Mouse (Mus musculus) heart, postnatal 0 days (tissue): ENCODE results near the gene Bcl2l2. TPM values are rescaled to one million over a fixed set of nuclear protein-coding genes. Genes with fewer than 3 reads are reported as not detected.

Experiments used
- ATAC-seq: fragments of 200-750 bp; cut with Nextera tagmentation; 2 replicates; pipeline ENCODE4 v1.8.0; 2017; ENCODE audit warnings: low read depth, moderate number of reproducible peaks, moderate library complexity; ENCODE audit not compliant: insufficient read depth
- DNase-seq: peaks from one replicate; pipeline ENCODE4 v3.0.0-alpha.2; 2016; ENCODE audit warnings: low spot score
- H3K27ac ChIP-seq: fragments of 300-500 bp; sonication (generic); 2 replicates; pipeline ENCODE4 v1.5.1; 2014; ENCODE audit warnings: low read depth, mild to moderate bottlenecking
- H3K27me3 ChIP-seq: fragments of 300-500 bp; sonication (generic); 2 replicates; pipeline ENCODE4 v1.6.1; 2014; ENCODE audit warnings: low read length, mixed read lengths; ENCODE audit not compliant: control insufficient read depth, insufficient read depth
- H3K36me3 ChIP-seq: fragments of 300-500 bp; sonication (generic); replicated peaks from 2 replicates; pipeline ENCODE4 v1.6.1; 2014; ENCODE audit warnings: low read length, mixed read lengths; ENCODE audit not compliant: control insufficient read depth, insufficient read depth
- H3K4me1 ChIP-seq: fragments of 300-500 bp; sonication (generic); 2 replicates; pipeline ENCODE4 v1.6.1; 2014; ENCODE audit warnings: antibody characterized with exemption; ENCODE audit not compliant: control insufficient read depth, insufficient read depth
- H3K4me2 ChIP-seq: fragments of 300-500 bp; sonication (generic); 2 replicates; pipeline ENCODE4 v1.6.1; 2014; ENCODE audit warnings: low read depth, mild to moderate bottlenecking, low read length, moderate library complexity
- H3K4me3 ChIP-seq: fragments of 300-500 bp; sonication (generic); 2 replicates; pipeline ENCODE4 v1.5.1; 2014; ENCODE audit warnings: low read depth, low read length
- H3K9ac ChIP-seq: fragments of 300-500 bp; sonication (generic); replicated peaks from 2 replicates; pipeline ENCODE4 v1.6.1; 2014; ENCODE audit warnings: low read depth, low read length, mixed read lengths
- H3K9me3 ChIP-seq: fragments of 300-500 bp; sonication (generic); replicated peaks from 2 replicates; pipeline ENCODE4 v1.6.1; 2016; ENCODE audit warnings: low read length; ENCODE audit not compliant: control insufficient read depth
- CTCF ChIP-seq: IDR thresholded peaks from 2 replicates; pipeline ENCODE4 v1.5.1; 2016; ENCODE audit warnings: antibody characterized with exemption, control low read depth, low read depth
- EP300 ChIP-seq: IDR thresholded peaks from 2 replicates; pipeline ENCODE4 v1.6.1; 2016; ENCODE audit warnings: antibody characterized with exemption, low read depth
- WGBS: fragments of 180-500 bp; shearing (Covaris S2); extraction: QIAGEN DNeasy Blood & Tissue Kit; methylation state at CpG from one replicate; pipeline ENCODE4 v1.1.7; 2014; 5-methylcytosine and 5-hydroxymethylcytosine counted together
- polyA plus RNA-seq: library from polyadenylated mRNA; unstranded; fragments of >200 nt; fragmentation: Nextera tagmentation; extraction: Ambion mirVana; gene quantifications from 2 replicates; pipeline ENCODE4 v1.2.1, GENCODE M21; 2015
- total RNA-seq: library from RNA; depleted of rRNA; stranded (reverse); fragments of >200 nt; gene quantifications from 2 replicates; pipeline ENCODE4 v1.2.3, GENCODE M21; 2014; ENCODE audit warnings: low replicate concordance

Gene Bcl2l2
- total and polyA plus RNA-seq, 2 experiments from 2014 or later = 3.3 to 20.6 TPM

GRCm38 (mm10) chr14:54860511-54860910 is 22.7 kb upstream of the Bcl2l2 start:
- DNase-seq (peak; percentile 37), ATAC-seq (no peak)
- WGBS = 30% methylated on average over 2 of the region's 2 CpGs
- Histone ChIP-seq H3K9ac (no peak overlapping the region), H3K27me3 (no peaks in the 10 kb centered on the region), H3K4me1 (no peaks in the 10 kb centered on the region; the same call in 1 of the 2 replicates), H3K36me3 (peaks cover 19% of the 10 kb centered on the region), H3K4me3 (no peak overlapping the region), H3K27ac (no peak overlapping the region), H3K4me2 (no peak overlapping the region), H3K9me3 (no peaks in the 10 kb centered on the region)
- no peak for TF ChIP-seq EP300
- peak; percentile 73 for TF ChIP-seq CTCF

GRCm38 (mm10) chr14:54863501-54864312 is 19.5 kb upstream of the Bcl2l2 start:
- TF ChIP-seq CTCF = no peak
- no peak for TF ChIP-seq EP300
- under 1% methylated on average over 48 of the region's 56 CpGs for WGBS
- Histone ChIP-seq H3K27ac (peak overlapping the region; percentile 67; the same call in 1 of the 2 replicates), H3K9me3 (no peaks in the 10 kb centered on the region), H3K4me3 (peak overlapping the region; percentile 66), H3K36me3 (no peaks in the 10 kb centered on the region), H3K4me2 (peak overlapping the region; percentile 82), H3K4me1 (no peaks in the 10 kb centered on the region; the same call in 1 of the 2 replicates), H3K9ac (peak overlapping the region; percentile 62), H3K27me3 (no peaks in the 10 kb centered on the region)
- DNase-seq (peak; percentile 93), ATAC-seq (peak; percentile 100)

GRCm38 (mm10) chr14:54864313-54865036 is 18.7 kb upstream of the Bcl2l2 start:
- TF ChIP-seq CTCF (no peak), EP300 (no peak)
- Histone ChIP-seq H3K4me3 (peak overlapping the region; percentile 66), H3K9ac (peak overlapping the region; percentile 51), H3K36me3 (no peaks in the 10 kb centered on the region), H3K27me3 (no peaks in the 10 kb centered on the region), H3K4me1 (no peaks in the 10 kb centered on the region; the same call in 1 of the 2 replicates), H3K27ac (peak overlapping the region; percentile 61; the same call in 1 of the 2 replicates), H3K4me2 (peak overlapping the region; percentile 82), H3K9me3 (no peaks in the 10 kb centered on the region)
- no peak for DNase-seq
- 15% methylated on average over 21 of the region's 21 CpGs for WGBS
- no peak for ATAC-seq

- ATAC-seq (no peak), DNase-seq (no peak)
- Histone ChIP-seq H3K4me3 (no peak overlapping the region), H3K9me3 (no peaks in the 10 kb centered on the region), H3K9ac (no peak overlapping the region), H3K4me2 (no peak overlapping the region), H3K4me1 (no peaks in the 10 kb centered on the region; the same call in 1 of the 2 replicates), H3K27me3 (no peaks in the 10 kb centered on the region), H3K36me3 (no peaks in the 10 kb centered on the region), H3K27ac (no peak overlapping the region)
- 59% methylated on average over 5 of the region's 5 CpGs for WGBS
- TF ChIP-seq EP300 (no peak), CTCF (no peak)
These were observed 17.6 kb upstream of the Bcl2l2 start for GRCm38 (mm10) chr14:54865626-54866025.

- H3K9me3 ChIP-seq = no peaks in the 10 kb centered on the region
- H3K36me3 ChIP-seq = no peaks in the 10 kb centered on the region
- DNase-seq (no peak), ATAC-seq (no peak)
- no peak for TF ChIP-seq EP300
- TF ChIP-seq CTCF = no peak
- 46% methylated on average over 3 of the region's 3 CpGs for WGBS
- no peaks in the 10 kb centered on the region; the same call in 1 of the 2 replicates for H3K4me1 ChIP-seq
- H3K9ac ChIP-seq = no peak overlapping the region
- no peak overlapping the region for H3K4me3 ChIP-seq
- H3K27me3 ChIP-seq = no peaks in the 10 kb centered on the region
- H3K4me2 ChIP-seq = no peak overlapping the region
- no peak overlapping the region for H3K27ac ChIP-seq
These were observed 16.9 kb upstream of the Bcl2l2 start for GRCm38 (mm10) chr14:54866268-54866667.
